In the genomic region with DNA sequence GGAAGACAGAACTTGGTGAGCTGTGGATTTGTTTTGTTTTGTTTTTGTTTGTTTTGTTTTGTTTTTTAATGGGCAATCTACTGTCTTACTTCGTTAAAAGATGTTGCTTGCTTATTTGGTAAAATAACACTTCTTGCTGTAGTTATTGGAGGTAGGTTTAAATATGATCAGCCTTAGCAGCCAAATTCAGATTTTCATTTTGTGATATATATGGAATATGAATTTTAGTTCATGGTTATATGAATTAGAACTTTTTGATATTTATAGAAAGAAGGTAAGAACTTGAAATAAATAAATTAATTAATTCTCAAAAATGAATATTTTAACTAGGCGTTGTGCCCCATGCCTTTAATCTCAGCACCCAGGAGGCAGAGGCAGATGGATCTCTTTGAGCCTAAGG, we compare ENCODE assay signal across 15 mouse cellular contexts. TPM values are rescaled to one million over a fixed set of nuclear protein-coding genes. Genes with fewer than 3 reads are reported as not detected.
DNase-seq lines count a peak whose midpoint lies in the region; ATAC-seq and TF ChIP-seq lines count a peak whose summit lies in the region.
"Had no signal": no experiment of that assay in that cellular context is flagged by ENCODE, and none has a peak within 500 bp of the region (broad histone marks: within the 10 kb centered on the region; RNA-seq: fewer than 3 reads in every experiment).

No protein-coding gene starts in this region.

- no peak for TF ChIP-seq POLR2A in liver, adult 2 months (IDR thresholded peaks at IDR 0.05; ENCODE audit: extremely low read depth, insufficient read depth, low read length)
- TF ChIP-seq POLR2A in small intestine, adult 2 months (IDR thresholded peaks at IDR 0.05; ENCODE audit: low read depth, low read length): no peak

- H3K27ac ChIP-seq in liver, adult 2 months (replicated peaks; ENCODE audit: insufficient read depth, low read depth, low read length): no peak overlapping the region
- no peak overlapping the region for H3K27ac ChIP-seq in embryonic facial prominence, embryonic 14.5 days (replicated peaks; ENCODE audit: low read depth, low read length)
- H3K27ac ChIP-seq in intestine, postnatal 0 days (ENCODE audit: low read depth, low read length): no peak overlapping the region
- H3K27ac ChIP-seq in small intestine, adult 2 months (ENCODE audit: insufficient read depth, low read depth, low read length): no peak overlapping the region
- H3K27ac ChIP-seq: hindbrain, embryonic 12.5 days; midbrain, embryonic 10.5 days had no signal

- H3K9me3 ChIP-seq in embryonic facial prominence, embryonic 14.5 days (ENCODE audit: control insufficient read depth, low read length): no peaks in the 10 kb centered on the region
- H3K9me3 ChIP-seq in intestine, postnatal 0 days (ENCODE audit: control insufficient read depth): no peaks in the 10 kb centered on the region
- H3K9me3 ChIP-seq: hindbrain, embryonic 12.5 days; midbrain, embryonic 10.5 days had no signal

- ATAC-seq in embryonic facial prominence, embryonic 14.5 days (ENCODE audit: low read depth): no peak
- no peak for ATAC-seq in intestine, postnatal 0 days

- WGBS in liver, adult 2 months: 33% methylated on average over 2 of the region's 2 CpGs
- 70% methylated on average over 2 of the region's 2 CpGs for WGBS in embryonic facial prominence, embryonic 14.5 days
- 37% methylated on average over 2 of the region's 2 CpGs for WGBS in intestine, postnatal 0 days
- 25% methylated on average over 2 of the region's 2 CpGs for WGBS in small intestine, adult 2 months

- no peaks in the 10 kb centered on the region for H3K27me3 ChIP-seq in liver, adult 2 months (ENCODE audit: control insufficient read depth, insufficient read depth, low read length)
- H3K27me3 ChIP-seq in embryonic facial prominence, embryonic 14.5 days (replicated peaks; ENCODE audit: control insufficient read depth, insufficient read depth, low read length): 0 out of 2 replicates have a peak, but pooled peaks cover 7% of the 10 kb centered on the region
- no peaks in the 10 kb centered on the region for H3K27me3 ChIP-seq in intestine, postnatal 0 days (replicated peaks; ENCODE audit: control insufficient read depth, insufficient read depth, low read length)
- H3K27me3 ChIP-seq in small intestine, adult 2 months (ENCODE audit: control insufficient read depth, insufficient read depth, low read length): no peaks in the 10 kb centered on the region

- no peaks in the 10 kb centered on the region for H3K36me3 ChIP-seq in liver, adult 2 months (ENCODE audit: control insufficient read depth, insufficient read depth, low read length)
- H3K36me3 ChIP-seq in embryonic facial prominence, embryonic 14.5 days (ENCODE audit: control insufficient read depth, insufficient read depth, low read length): no peaks in the 10 kb centered on the region
- H3K36me3 ChIP-seq in intestine, postnatal 0 days (ENCODE audit: control insufficient read depth, insufficient read depth): no peaks in the 10 kb centered on the region
- peaks cover 3% of the 10 kb centered on the region; the same call in 1 of the 2 replicates for H3K36me3 ChIP-seq in small intestine, adult 2 months (ENCODE audit: control insufficient read depth, insufficient read depth, low read length)
- H3K36me3 ChIP-seq: hindbrain, embryonic 12.5 days; midbrain, embryonic 10.5 days had no signal

- peak overlapping the region; percentile 40 for H3K4me2 ChIP-seq in embryonic facial prominence, embryonic 14.5 days (ENCODE audit: low read depth, low read length)
- peak overlapping the region; percentile 63 for H3K4me2 ChIP-seq in intestine, postnatal 0 days (replicated peaks; ENCODE audit: low read depth)
- H3K4me2 ChIP-seq: hindbrain, embryonic 12.5 days had no signal

- DNase-seq in liver, adult 2 months (ENCODE audit: extremely low read depth, low read depth, low spot score): no peak
- no peak for DNase-seq in liver
- no peak for DNase-seq in embryonic facial prominence, embryonic 14.5 days (ENCODE audit: low spot score)
- no peak for DNase-seq in spleen, adult 18-20 months
- no peak for DNase-seq in spleen, postnatal 36 days (ENCODE audit: low spot score in 2 of 2)
- DNase-seq: adrenal gland, adult 8-10 months; cerebellum, adult 2 months; gastrocnemius, postnatal 36 days; kidney, postnatal 10 days; right cerebral cortex, postnatal 14 days; thymus, postnatal 25 days had no signal

- 0 out of 2 replicates have a peak, but pooled peaks cover 2% of the 10 kb centered on the region for H3K4me1 ChIP-seq in liver, adult 2 months (ENCODE audit: control insufficient read depth, insufficient read depth, low read length)
- no peaks in the 10 kb centered on the region for H3K4me1 ChIP-seq in embryonic facial prominence, embryonic 14.5 days (ENCODE audit: control insufficient read depth, insufficient read depth, low read length)
- H3K4me1 ChIP-seq in intestine, postnatal 0 days (replicated peaks; ENCODE audit: control insufficient read depth, insufficient read depth, low read length): no peaks in the 10 kb centered on the region
- H3K4me1 ChIP-seq in small intestine, adult 2 months (ENCODE audit: control insufficient read depth, insufficient read depth, insufficient read length, low read length): peaks cover 4% of the 10 kb centered on the region; the same call in 1 of the 2 replicates

- peak overlapping the region; percentile 53; the same call in 1 of the 2 replicates for H3K4me3 ChIP-seq in liver, adult 2 months (ENCODE audit: insufficient read depth, low read depth, low read length)
- peak overlapping the region; percentile 28 for H3K4me3 ChIP-seq in embryonic facial prominence, embryonic 14.5 days (ENCODE audit: low read depth, low read length)
- H3K4me3 ChIP-seq in intestine, postnatal 0 days (ENCODE audit: low read depth, low read length): peak overlapping the region; percentile 51
- peak overlapping the region; percentile 43; the same call in 1 of the 2 replicates for H3K4me3 ChIP-seq in small intestine, adult 2 months (ENCODE audit: low read depth, low read length)
- H3K4me3 ChIP-seq: hindbrain, embryonic 12.5 days; midbrain, embryonic 10.5 days had no signal

- peaks cover 5% of the 10 kb centered on the region; the same call in 1 of the 2 replicates for H3K79me2 ChIP-seq in liver, adult 2 months (ENCODE audit: control insufficient read depth, insufficient read depth, low read length)

- TF ChIP-seq CTCF in liver, adult 2 months (IDR thresholded peaks at IDR 0.05; ENCODE audit: low read depth, low read length): no peak
- TF ChIP-seq CTCF in intestine, postnatal 0 days (IDR thresholded peaks at IDR 0.05; ENCODE audit: low read depth): no peak
- TF ChIP-seq CTCF in small intestine, adult 2 months (IDR thresholded peaks at IDR 0.05; ENCODE audit: extremely low read depth, insufficient read length, insufficient replicate concordance, low read depth, low read length): no peak

- no peak overlapping the region for H3K9ac ChIP-seq in liver, adult 2 months (ENCODE audit: low read depth, low read length)
- no peak overlapping the region for H3K9ac ChIP-seq in embryonic facial prominence, embryonic 14.5 days (ENCODE audit: low read depth, low read length)
- H3K9ac ChIP-seq in intestine, postnatal 0 days (ENCODE audit: low read depth, low read length): peak overlapping the region; percentile 35
- H3K9ac ChIP-seq: hindbrain, embryonic 12.5 days had no signal

RNA-seq across cellular contexts. Expression of gene Rnf43, which starts 3.1 kb away (rescaled TPM):
- total RNA-seq in liver, adult 2 months (2014; rRNA removed): 13.2 and 14.1 TPM in 2 replicates
- 19.3 and 19.5 TPM in 2 replicates for polyA plus RNA-seq in liver, adult 2 months (2012; rRNA removed)
- polyA plus RNA-seq in embryonic facial prominence, embryonic 14.5 days (2014; fragmentation: Nextera tagmentation; extraction: Ambion mirVana): 5.3 and 6.2 TPM in 2 replicates
- polyA plus RNA-seq in intestine, postnatal 0 days (2015; fragmentation: Nextera tagmentation; extraction: Ambion mirVana): 9.5 and 10.7 TPM in 2 replicates
- polyA plus RNA-seq in small intestine, adult 2 months (2012; rRNA removed): 16.3 and 19.6 TPM in 2 replicates

RNA-seq across cellular contexts. Expression of gene Hsf5, which starts 48.7 kb away (rescaled TPM):
- total RNA-seq in liver, adult 2 months (2014; rRNA removed): 0.07 and 0.09 TPM in 2 replicates
- 0.05 TPM in 1 of 2 replicates, not detected in the other for polyA plus RNA-seq in liver, adult 2 months (2012; rRNA removed)
- 0.17 and 0.25 TPM in 2 replicates for polyA plus RNA-seq in embryonic facial prominence, embryonic 14.5 days (2014; fragmentation: Nextera tagmentation; extraction: Ambion mirVana)
- 0.05 TPM in 1 of 2 replicates, not detected in the other for polyA plus RNA-seq in intestine, postnatal 0 days (2015; fragmentation: Nextera tagmentation; extraction: Ambion mirVana)
- polyA plus RNA-seq in small intestine, adult 2 months (2012; rRNA removed): 0.13 and 0.34 TPM in 2 replicates
- total RNA-seq: gastrocnemius, postnatal 36 days had no signal
